In genomic region chr4:134930684-134931481, GRCm38 (mm10) we compare ENCODE assay signal across 8 mouse cellular contexts. TPM values are rescaled to one million over a fixed set of nuclear protein-coding genes. Genes with fewer than 3 reads are reported as not detected.
DNase-seq lines count a peak whose midpoint lies in the region; ATAC-seq lines count a peak whose summit lies in the region.

TSS of gene Syf2 (plus strand) at chr4:134930898.

- DNase-seq in CD4-positive, CD25-positive, alpha-beta regulatory T cell, adult 2 months (ENCODE audit: low read depth, low spot score): peak; percentile 99
- DNase-seq in fibroblast of lung, adult 2 months (ENCODE audit: low read depth): peak; percentile 86
- DNase-seq in kidney, postnatal 14 days: peak; percentile 97
- DNase-seq in liver, embryonic 13.5 days: peak; percentile 86
- peak; percentile 97 for DNase-seq in neural tube, embryonic 10.5 days (ENCODE audit: extremely low spot score, low spot score)

- ATAC-seq in heart, embryonic 14.5 days (ENCODE audit: insufficient number of reproducible peaks, insufficient read depth, low FRiP score, low read depth): peak; percentile 90
- ATAC-seq in liver, embryonic 13.5 days (ENCODE audit: low read depth): peak; percentile 96
- peak; percentile 97 for ATAC-seq in stomach, embryonic 16.5 days (ENCODE audit: insufficient read depth, low FRiP score)

- H3K9ac ChIP-seq in heart, embryonic 14.5 days (ENCODE audit: low read length): peak within 1 kb of the TSS; percentile 83
- H3K9ac ChIP-seq in liver, embryonic 13.5 days: peak within 1 kb of the TSS; percentile 93
- peak within 1 kb of the TSS; percentile 81 for H3K9ac ChIP-seq in stomach, embryonic 16.5 days (ENCODE audit: low read length)

- peak within 1 kb of the TSS; percentile 83 for H3K4me2 ChIP-seq in heart, embryonic 14.5 days (ENCODE audit: low read length)
- H3K4me2 ChIP-seq in liver, embryonic 13.5 days: peak within 1 kb of the TSS; percentile 80
- peak within 1 kb of the TSS; percentile 73 for H3K4me2 ChIP-seq in stomach, embryonic 16.5 days (ENCODE audit: low read depth, low read length)

- under 1% methylated on average over 68 of the region's 68 CpGs for WGBS in heart, embryonic 14.5 days
- WGBS in liver, embryonic 13.5 days (ENCODE audit: insufficient replicate concordance): under 1% methylated on average over 68 of the region's 68 CpGs
- WGBS in stomach, embryonic 16.5 days: under 1% methylated on average over 66 of the region's 68 CpGs

- H3K27me3 ChIP-seq in heart, embryonic 14.5 days (ENCODE audit: control insufficient read depth, insufficient read depth, low read length): no peaks in the 10 kb centered on the region
- H3K27me3 ChIP-seq in liver, embryonic 13.5 days: no peaks in the 10 kb centered on the region
- no peaks in the 10 kb centered on the region for H3K27me3 ChIP-seq in stomach, embryonic 16.5 days (ENCODE audit: control insufficient read depth, insufficient read depth, low read length)

- 0 out of 2 replicates have a peak, but pooled peaks cover 2% of the 10 kb centered on the region for H3K4me1 ChIP-seq in brown adipose tissue, adult 24 weeks (ENCODE audit: control insufficient read depth, insufficient read depth, insufficient read length, low read length)
- peaks cover 0 to 16% of the 10 kb centered on the region in 2 experiments; a peak in 3 of 4 replicates for H3K4me1 ChIP-seq in heart, embryonic 14.5 days (ENCODE audit: control insufficient read depth in 2 of 2, insufficient read depth in 2 of 2, low read length in 2 of 2)
- H3K4me1 ChIP-seq in liver, embryonic 13.5 days (replicated peaks): peaks cover 65% of the 10 kb centered on the region
- peaks cover 10% of the 10 kb centered on the region for H3K4me1 ChIP-seq in stomach, embryonic 16.5 days (ENCODE audit: control insufficient read depth, insufficient read depth, low read length)

- H3K9me3 ChIP-seq in heart, embryonic 14.5 days (ENCODE audit: control insufficient read depth, low read length): no peaks in the 10 kb centered on the region
- no peaks in the 10 kb centered on the region for H3K9me3 ChIP-seq in liver, embryonic 13.5 days (replicated peaks)
- no peaks in the 10 kb centered on the region for H3K9me3 ChIP-seq in stomach, embryonic 16.5 days (replicated peaks; ENCODE audit: control insufficient read depth, low read length)

- peak within 1 kb of the TSS; percentile 84 for H3K4me3 ChIP-seq in brown adipose tissue, adult 24 weeks (ENCODE audit: insufficient read depth, low read depth, low read length)
- peak within 1 kb of the TSS; percentile 81 to 93 for H3K4me3 ChIP-seq in heart, embryonic 14.5 days (ENCODE audit: control insufficient read depth in 1 of 2, insufficient read depth in 1 of 2, low read depth in 1 of 2, low read length in 2 of 2)
- peak within 1 kb of the TSS; percentile 98 for H3K4me3 ChIP-seq in liver, embryonic 13.5 days (replicated peaks)
- H3K4me3 ChIP-seq in stomach, embryonic 16.5 days (replicated peaks; ENCODE audit: low read length): peak within 1 kb of the TSS; percentile 78

- H3K27ac ChIP-seq in brown adipose tissue, adult 24 weeks (replicated peaks; ENCODE audit: low read depth, low read length): peak within 1 kb of the TSS; percentile 65
- H3K27ac ChIP-seq in heart, embryonic 14.5 days (replicated peaks in 1 of 2; ENCODE audit: control insufficient read depth in 1 of 2, insufficient read depth in 1 of 2, low read depth in 2 of 2, low read length in 2 of 2): peak within 1 kb of the TSS; percentile 65 to 72
- peak within 1 kb of the TSS; percentile 98 for H3K27ac ChIP-seq in liver, embryonic 13.5 days
- H3K27ac ChIP-seq in stomach, embryonic 16.5 days (ENCODE audit: low read length): peak within 1 kb of the TSS; percentile 69

- H3K36me3 ChIP-seq in heart, embryonic 14.5 days (ENCODE audit: control insufficient read depth, insufficient read depth, low read length): peaks cover 67% of the 10 kb centered on the region
- peaks cover 79% of the 10 kb centered on the region for H3K36me3 ChIP-seq in liver, embryonic 13.5 days
- 0 out of 2 replicates have a peak, but pooled peaks cover 19% of the 10 kb centered on the region for H3K36me3 ChIP-seq in stomach, embryonic 16.5 days (ENCODE audit: control insufficient read depth, insufficient read depth, low read length)

RNA-seq across cellular contexts. Expression of gene Syf2, which starts in this region (rescaled TPM):
- polyA plus RNA-seq in brown adipose tissue, adult 24 weeks (2012; ENCODE audit: insufficient read depth, insufficient read length, missing spikeins): 71.8 and 75.9 TPM in 2 replicates
- polyA plus RNA-seq in heart, embryonic 14.5 days (2014; fragmentation: Nextera tagmentation; extraction: Ambion mirVana): 52.2 and 54.9 TPM in 2 replicates
- polyA plus RNA-seq in liver, embryonic 13.5 days (2015; fragmentation: Nextera tagmentation; extraction: Ambion mirVana): 61.7 and 77.5 TPM in 2 replicates
- polyA plus RNA-seq in stomach, embryonic 16.5 days (2015; fragmentation: Nextera tagmentation; extraction: Ambion mirVana): 69.6 and 71.9 TPM in 2 replicates

Comparison
In these comparisons a context has a peak if more than half of its experiments do, and no peak if none do; other contexts are left out.
1. Peak in every context shown above with its lines: DNase-seq, ATAC-seq, H3K4me3 ChIP-seq and H3K27ac ChIP-seq.